8 mouse cellular contexts compared by ENCODE assay signal in genomic region chr4:127435076-127435475, GRCm38 (mm10).
DNase-seq lines count a peak whose midpoint lies in the region; ATAC-seq and TF ChIP-seq lines count a peak whose summit lies in the region.

No protein-coding gene starts in this region.

- no peaks in the 10 kb centered on the region for H3K36me3 ChIP-seq in forebrain, embryonic 10.5 days (replicated peaks)
- no peaks in the 10 kb centered on the region for H3K36me3 ChIP-seq in forebrain, embryonic 12.5 days (replicated peaks)
- H3K36me3 ChIP-seq in forebrain, postnatal 0 days (ENCODE audit: insufficient read depth) = no peaks in the 10 kb centered on the region
- H3K36me3 ChIP-seq in kidney, postnatal 0 days (ENCODE audit: insufficient read depth, low read length) = no peaks in the 10 kb centered on the region
- no peaks in the 10 kb centered on the region for H3K36me3 ChIP-seq in splenic B cell, adult 2 months (ENCODE audit: control insufficient read depth, insufficient read depth, low read length, poor library complexity, severe bottlenecking)

- H3K4me3 ChIP-seq in forebrain, embryonic 10.5 days = peak overlapping the region; percentile 20; the same call in 1 of the 2 replicates
- H3K4me3 ChIP-seq in forebrain, embryonic 12.5 days (replicated peaks) = no peak overlapping the region; the same call in 1 of the 2 replicates
- no peak overlapping the region for H3K4me3 ChIP-seq in forebrain, postnatal 0 days (ENCODE audit: low read depth, low read length)
- no peak overlapping the region for H3K4me3 ChIP-seq in kidney, postnatal 0 days (replicated peaks; ENCODE audit: low read depth, low read length)
- no peak overlapping the region for H3K4me3 ChIP-seq in lung, adult 2 months (replicated peaks; ENCODE audit: extremely low read depth, low read depth, low read length)

- peaks cover 6% of the 10 kb centered on the region for H3K27me3 ChIP-seq in forebrain, embryonic 10.5 days (ENCODE audit: poor library complexity, severe bottlenecking)
- H3K27me3 ChIP-seq in forebrain, embryonic 12.5 days = 0 out of 2 replicates have a peak, but pooled peaks cover 6% of the 10 kb centered on the region
- H3K27me3 ChIP-seq in forebrain, postnatal 0 days (ENCODE audit: insufficient read depth, low read length) = no peaks in the 10 kb centered on the region
- H3K27me3 ChIP-seq in kidney, postnatal 0 days (ENCODE audit: insufficient read depth, low read length) = no peaks in the 10 kb centered on the region
- no peaks in the 10 kb centered on the region for H3K27me3 ChIP-seq in splenic B cell, adult 2 months (ENCODE audit: control insufficient read depth, insufficient read depth, low read length, poor library complexity, severe bottlenecking)

- no peak for ATAC-seq in forebrain, embryonic 12.5 days (ENCODE audit: low FRiP score)
- ATAC-seq in forebrain, postnatal 0 days = no peak
- ATAC-seq in kidney, postnatal 0 days (replicated peaks; ENCODE audit: low FRiP score, low read depth) = no peak

- peak; percentile 70 for TF ChIP-seq CTCF in forebrain, postnatal 0 days (IDR thresholded peaks at IDR 0.05; ENCODE audit: low read depth)
- peak; percentile 60 for TF ChIP-seq CTCF in kidney, postnatal 0 days (IDR thresholded peaks at IDR 0.05; ENCODE audit: low read depth)
- TF ChIP-seq CTCF in lung, adult 2 months (IDR thresholded peaks at IDR 0.05; ENCODE audit: insufficient read depth, low read length) = peak; percentile 73

- peaks cover 6% of the 10 kb centered on the region for H3K4me1 ChIP-seq in forebrain, embryonic 10.5 days
- peaks cover 4% of the 10 kb centered on the region; the same call in 1 of the 2 replicates for H3K4me1 ChIP-seq in forebrain, embryonic 12.5 days
- H3K4me1 ChIP-seq in forebrain, postnatal 0 days (ENCODE audit: insufficient read depth) = no peaks in the 10 kb centered on the region
- no peaks in the 10 kb centered on the region for H3K4me1 ChIP-seq in kidney, postnatal 0 days (replicated peaks; ENCODE audit: insufficient read depth, low read length)
- H3K4me1 ChIP-seq in lung, adult 2 months (ENCODE audit: control insufficient read depth, insufficient read depth, low read length) = no peaks in the 10 kb centered on the region

- H3K9me3 ChIP-seq in forebrain, embryonic 10.5 days = no peaks in the 10 kb centered on the region
- no peaks in the 10 kb centered on the region for H3K9me3 ChIP-seq in forebrain, embryonic 12.5 days
- H3K9me3 ChIP-seq in forebrain, postnatal 0 days (ENCODE audit: low read length) = no peaks in the 10 kb centered on the region
- H3K9me3 ChIP-seq in kidney, postnatal 0 days (replicated peaks; ENCODE audit: low read length) = no peaks in the 10 kb centered on the region

- no peak for TF ChIP-seq POLR2A in lung, adult 2 months (IDR thresholded peaks at IDR 0.05; ENCODE audit: borderline replicate concordance, extremely low read depth, low read depth, low read length)

- WGBS in forebrain, embryonic 10.5 days = 39% methylated on average over 7 of the region's 8 CpGs
- 30% methylated on average over 8 of the region's 8 CpGs for WGBS in forebrain, embryonic 12.5 days
- WGBS in forebrain, postnatal 0 days = 20% methylated on average over 8 of the region's 8 CpGs
- WGBS in kidney, postnatal 0 days = 35% methylated on average over 8 of the region's 8 CpGs
- WGBS in lung, adult 2 months = 17% methylated on average over 8 of the region's 8 CpGs

- H3K9ac ChIP-seq in forebrain, embryonic 12.5 days = no peak overlapping the region
- H3K9ac ChIP-seq in forebrain, postnatal 0 days = no peak overlapping the region
- no peak overlapping the region for H3K9ac ChIP-seq in kidney, postnatal 0 days (ENCODE audit: low read depth, low read length)

- peak; percentile 36 for DNase-seq in forebrain, embryonic 10.5 days (ENCODE audit: extremely low spot score, low spot score)
- peak; percentile 10 to 22 for DNase-seq in B cell, adult 2 months
- peak; percentile 1 for DNase-seq in c-Kit-positive CD71-positive TER-119-positive erythroid progenitor cells, embryonic 14.5 days (ENCODE audit: low spot score)
- DNase-seq in forebrain, postnatal 0 days = peak; percentile 66
- peak; percentile 54 for DNase-seq in kidney, postnatal 0 days (ENCODE audit: low spot score)
- DNase-seq in lung, adult 2 months = peak; percentile 49
- peak; percentile 12 for DNase-seq in splenic B cell, adult 2 months (ENCODE audit: low read depth, low spot score)

- no peak overlapping the region for H3K27ac ChIP-seq in forebrain, embryonic 10.5 days
- no peak overlapping the region for H3K27ac ChIP-seq in forebrain, embryonic 12.5 days
- H3K27ac ChIP-seq in forebrain, postnatal 0 days (ENCODE audit: low read depth, low read length) = no peak overlapping the region
- no peak overlapping the region for H3K27ac ChIP-seq in kidney, postnatal 0 days

- H3K4me2 ChIP-seq in forebrain, embryonic 12.5 days = no peak overlapping the region
- H3K4me2 ChIP-seq in forebrain, postnatal 0 days (ENCODE audit: low read depth) = no peak overlapping the region
- H3K4me2 ChIP-seq in kidney, postnatal 0 days (ENCODE audit: low read length) = no peak overlapping the region

Comparison
In these comparisons a context has a peak if more than half of its experiments do, and no peak if none do; other contexts are left out.
1. DNase-seq: peak in every context shown above with its lines; median percentile 66 in forebrain, postnatal 0 days; 54 in kidney, postnatal 0 days; 49 in lung, adult 2 months; 36 in forebrain, embryonic 10.5 days; 16 in B cell, adult 2 months; 12 in splenic B cell, adult 2 months; 1 in c-Kit-positive CD71-positive TER-119-positive erythroid progenitor cells, embryonic 14.5 days.